Mouse (Mus musculus) midbrain, embryonic 11.5 days (tissue): ENCODE data around the gene Gm21731. TPM values are rescaled to one million over a fixed set of nuclear protein-coding genes. Genes with fewer than 3 reads are reported as not detected.
"Not testable (repeated sequence)": the region's sequence is repeated elsewhere in the genome, so short reads cannot be mapped to it uniquely, and the experiment has no call there.

Source experiments
- ATAC-seq: fragments of 200-750 bp; cut with Nextera tagmentation; 2 replicates; pipeline ENCODE4 v1.8.0; 2017; ENCODE audit warnings: moderate TSS enrichment, moderate library complexity; ENCODE audit not compliant: low FRiP score
- DNase-seq: peaks from one replicate; pipeline ENCODE4 v3.0.0; 2015; ENCODE audit warnings: low spot score; ENCODE audit errors: missing footprints
- H3K27ac ChIP-seq: fragments of 300-500 bp; sonication (generic); 2 replicates; pipeline ENCODE4 v1.5.1; 2014; ENCODE audit warnings: low read depth, low read length
- H3K27me3 ChIP-seq: fragments of 300-500 bp; sonication (generic); 2 replicates; pipeline ENCODE4 v1.6.1; 2014; ENCODE audit warnings: mild to moderate bottlenecking, low read length, moderate library complexity, mixed read lengths; ENCODE audit not compliant: control insufficient read depth, insufficient read depth
- H3K36me3 ChIP-seq: fragments of 300-500 bp; sonication (generic); 2 replicates; pipeline ENCODE4 v1.6.1; 2014; ENCODE audit warnings: mild to moderate bottlenecking, low read length, moderate library complexity, mixed read lengths; ENCODE audit not compliant: control insufficient read depth, insufficient read depth
- H3K4me1 ChIP-seq: fragments of 300-500 bp; sonication (generic); 2 replicates; pipeline ENCODE4 v1.6.1; 2014; ENCODE audit warnings: low read length; ENCODE audit not compliant: control insufficient read depth, insufficient read depth
- H3K4me2 ChIP-seq: fragments of 300-500 bp; sonication (generic); 2 replicates; pipeline ENCODE4 v1.6.1; 2014; ENCODE audit warnings: mild to moderate bottlenecking, moderate library complexity
- H3K4me3 ChIP-seq: fragments of 300-500 bp; sonication (generic); 2 replicates; pipeline ENCODE4 v1.5.1; 2014; ENCODE audit warnings: low read depth, low read length
- H3K9ac ChIP-seq: fragments of 300-500 bp; sonication (generic); 2 replicates; pipeline ENCODE4 v1.6.1; 2014; ENCODE audit warnings: low read length
- H3K9me3 ChIP-seq: fragments of 300-500 bp; sonication (generic); 2 replicates; pipeline ENCODE4 v1.6.1; 2016; ENCODE audit warnings: low read length; ENCODE audit not compliant: control insufficient read depth
- WGBS: fragments of 180-500 bp; shearing (Covaris S2); extraction: QIAGEN DNeasy Blood & Tissue Kit; methylation state at CpG from one replicate; pipeline ENCODE4 v1.1.7; 2014; 5-methylcytosine and 5-hydroxymethylcytosine counted together
- polyA plus RNA-seq: library from polyadenylated mRNA; unstranded; fragments of >200 nt; fragmentation: Nextera tagmentation; extraction: Ambion mirVana; gene quantifications from 2 replicates; pipeline ENCODE4 v1.2.1, GENCODE M21; 2014

Gene Gm21731
- not detected in 2 replicates for polyA plus RNA-seq

DNA sequence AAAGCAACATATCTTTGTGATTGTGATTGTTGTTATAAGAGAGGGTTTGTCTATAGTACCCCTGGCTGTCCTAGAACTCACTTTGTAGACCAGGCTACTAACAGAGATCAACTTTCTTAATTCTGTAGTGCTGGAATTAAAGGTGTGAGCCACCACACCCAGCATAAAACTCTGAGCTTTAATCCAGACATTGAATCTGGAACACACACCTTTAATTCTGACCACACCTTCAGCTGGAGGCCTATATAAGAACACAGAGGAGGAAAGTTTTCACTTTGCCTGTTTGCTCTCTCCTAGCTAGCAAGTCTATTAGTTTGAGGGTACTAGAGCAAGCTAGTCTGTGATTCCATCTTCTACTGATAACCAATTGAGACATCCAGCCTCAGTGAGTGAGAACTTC lies at the start of gene Gm21731:
Gene Gm21731 (plus strand): TSS at position 301 of the 400 bp plus-strand sequence.
- not testable (repeated sequence) for H3K36me3 ChIP-seq, H3K9ac ChIP-seq, H3K9me3 ChIP-seq, H3K4me2 ChIP-seq, H3K4me3 ChIP-seq, H3K27ac ChIP-seq, H3K27me3 ChIP-seq, H3K4me1 ChIP-seq, ATAC-seq, DNase-seq

DNA sequence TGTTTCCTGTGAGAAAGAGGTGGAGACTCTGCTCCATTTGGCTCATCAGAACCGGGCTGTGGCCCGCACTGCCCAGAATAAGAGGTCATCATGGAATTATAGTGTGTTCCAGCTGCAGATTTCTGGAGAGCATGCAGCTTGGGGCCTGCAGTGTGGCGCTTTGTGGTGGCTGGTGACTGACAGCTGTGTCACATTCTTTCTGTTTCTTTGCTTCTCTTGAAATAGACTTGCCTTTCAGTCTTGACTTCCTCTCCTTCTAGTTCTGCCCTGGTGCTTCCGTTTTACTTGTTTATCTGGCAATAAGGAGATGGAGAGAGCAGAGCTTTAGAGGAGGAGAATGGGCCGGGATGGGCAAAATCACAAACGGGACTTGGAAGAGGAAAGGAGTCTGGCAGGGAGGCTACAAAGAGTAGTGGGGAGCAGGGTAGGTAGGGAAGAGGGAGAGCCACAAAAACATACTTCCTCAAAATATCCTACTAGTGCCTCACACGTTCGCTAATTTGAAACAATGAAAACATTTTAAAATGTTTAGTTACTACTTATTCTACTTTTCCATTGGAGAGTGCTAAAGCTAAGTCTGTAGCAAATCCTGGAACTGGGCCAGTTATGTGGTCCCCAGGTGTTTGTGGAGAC lies 42.6 kb upstream of the Gm21731 start:
- not testable (repeated sequence) for H3K27me3 ChIP-seq, H3K9me3 ChIP-seq, H3K9ac ChIP-seq, H3K4me2 ChIP-seq, H3K4me1 ChIP-seq, DNase-seq, ATAC-seq, H3K4me3 ChIP-seq, H3K36me3 ChIP-seq, H3K27ac ChIP-seq
- WGBS, result 86% methylated on average over 7 of the region's 8 CpGs

DNA sequence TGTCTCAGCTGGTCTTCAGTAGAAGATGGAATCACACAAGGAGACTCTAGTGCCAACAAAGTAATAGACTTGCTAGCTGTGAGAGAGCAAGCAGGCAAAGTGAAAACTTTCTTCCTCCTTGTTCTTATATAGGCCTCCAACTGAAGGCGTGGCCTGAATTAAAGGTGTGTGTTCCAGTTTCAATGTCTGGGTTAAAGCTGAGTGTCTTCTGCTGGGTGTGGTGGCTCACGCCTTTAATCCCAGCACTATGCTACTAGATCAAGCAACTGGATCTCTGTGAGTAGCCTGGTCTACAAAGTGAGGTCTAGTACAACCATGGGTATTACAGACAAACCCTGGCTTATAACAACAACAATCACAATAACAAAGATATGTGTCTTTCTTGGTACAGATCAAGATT lies 23.1 kb upstream of the Gm21731 start, which contains the start of gene Gm21762:
Gene Gm21762 (minus strand): TSS at position 101 of the 400 bp plus-strand sequence.
- H3K4me1 ChIP-seq, H3K4me3 ChIP-seq, H3K27ac ChIP-seq, H3K9me3 ChIP-seq, ATAC-seq, H3K27me3 ChIP-seq, H3K4me2 ChIP-seq, H3K9ac ChIP-seq, DNase-seq, H3K36me3 ChIP-seq: not testable (repeated sequence)
- no CpG with 5 or more reads among the region's 2 CpGs for WGBS

DNA sequence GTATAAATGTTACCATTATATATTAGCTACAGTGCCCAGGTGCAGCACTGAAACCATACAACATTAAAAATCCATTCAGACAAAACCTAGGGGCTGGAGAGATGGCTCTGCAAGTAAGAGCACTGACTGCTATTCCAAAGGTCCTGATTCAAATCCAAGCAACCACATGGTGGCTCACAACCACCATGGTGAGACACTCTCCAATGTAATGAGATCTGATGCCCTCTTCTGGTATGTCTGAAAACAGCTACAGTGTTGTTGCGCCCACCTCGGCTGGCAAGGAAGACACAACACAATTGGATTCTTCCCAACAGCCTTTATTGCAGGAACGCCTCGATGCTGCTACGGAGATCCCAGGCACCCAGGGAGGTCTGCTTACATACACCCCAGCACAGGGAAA lies 18.0 kb upstream of the Gm21731 start:
- not testable (repeated sequence) for H3K27me3 ChIP-seq, H3K4me3 ChIP-seq, H3K9ac ChIP-seq, ATAC-seq, H3K27ac ChIP-seq, H3K4me1 ChIP-seq, H3K9me3 ChIP-seq, DNase-seq, H3K4me2 ChIP-seq, H3K36me3 ChIP-seq
- 84% methylated on average over 5 of the region's 5 CpGs for WGBS

DNA sequence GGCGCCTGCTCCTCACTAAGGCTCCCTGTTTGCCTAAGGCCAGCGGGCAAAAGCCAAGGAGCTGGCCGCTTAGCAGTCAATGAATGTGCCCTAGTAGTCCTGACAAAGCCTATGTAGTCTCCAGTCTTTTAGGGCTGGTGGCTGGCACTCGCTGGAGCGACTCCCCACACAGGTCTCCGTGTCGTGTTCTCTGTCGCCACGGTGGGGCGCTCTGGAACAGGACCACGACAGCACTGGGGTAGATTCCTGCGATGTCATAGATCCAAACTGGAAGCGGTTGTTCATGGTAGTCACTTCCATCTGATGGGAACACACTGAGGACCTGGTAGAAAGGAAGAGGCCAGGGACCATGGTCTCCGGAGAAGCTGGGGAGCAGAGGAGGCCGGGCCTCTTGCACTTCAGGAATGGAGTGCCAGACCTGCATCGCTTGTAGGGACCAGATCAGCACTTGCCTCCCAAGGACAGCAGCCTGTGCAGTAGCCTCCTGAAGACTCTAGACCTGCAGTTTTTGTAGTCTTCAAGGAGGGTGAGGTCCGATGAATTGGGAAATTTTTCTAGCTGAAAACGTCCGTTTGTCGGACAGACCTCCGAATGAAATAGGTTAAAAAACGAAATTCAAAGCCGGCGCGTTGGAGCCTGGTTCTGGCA lies 15.8 kb upstream of the Gm21731 start:
- ATAC-seq, result 0 out of 2 replicates have a peak, but pooled peaks have one; percentile 35

DNA sequence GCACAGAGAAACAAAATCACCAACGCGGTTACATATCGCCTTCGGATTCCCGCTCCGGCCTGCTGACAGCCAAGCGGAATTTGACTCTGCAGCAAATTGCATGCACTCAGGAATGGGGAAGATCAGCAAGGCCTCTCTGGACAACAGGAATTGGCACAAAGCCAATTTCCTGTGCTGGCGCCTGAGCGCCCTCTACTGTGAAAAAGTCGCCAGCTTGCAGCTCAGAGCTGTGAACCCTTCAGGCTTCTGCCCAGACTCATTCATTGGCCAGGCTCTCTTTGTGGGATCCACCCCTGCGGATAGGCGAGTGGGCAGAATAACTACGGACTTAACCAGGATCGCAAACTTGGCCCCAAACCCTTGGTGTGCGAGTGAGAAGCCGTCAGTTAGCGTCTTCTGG lies 7.1 kb upstream of the Gm21731 start:
- WGBS, result 94% methylated on average over 17 of the region's 17 CpGs
- H3K27me3 ChIP-seq, H3K9me3 ChIP-seq, H3K27ac ChIP-seq, H3K9ac ChIP-seq, H3K4me1 ChIP-seq, H3K36me3 ChIP-seq, H3K4me2 ChIP-seq, DNase-seq, H3K4me3 ChIP-seq: not testable (repeated sequence)
- ATAC-seq, result peak; percentile 62

More for the DNA sequence above, 15.8 kb upstream of the Gm21731 start:
- not testable (repeated sequence) for H3K9me3 ChIP-seq, H3K36me3 ChIP-seq, H3K27ac ChIP-seq, H3K4me3 ChIP-seq, H3K4me2 ChIP-seq, H3K9ac ChIP-seq, H3K27me3 ChIP-seq, DNase-seq, H3K4me1 ChIP-seq
- WGBS, result 95% methylated on average over 16 of the region's 25 CpGs

DNA sequence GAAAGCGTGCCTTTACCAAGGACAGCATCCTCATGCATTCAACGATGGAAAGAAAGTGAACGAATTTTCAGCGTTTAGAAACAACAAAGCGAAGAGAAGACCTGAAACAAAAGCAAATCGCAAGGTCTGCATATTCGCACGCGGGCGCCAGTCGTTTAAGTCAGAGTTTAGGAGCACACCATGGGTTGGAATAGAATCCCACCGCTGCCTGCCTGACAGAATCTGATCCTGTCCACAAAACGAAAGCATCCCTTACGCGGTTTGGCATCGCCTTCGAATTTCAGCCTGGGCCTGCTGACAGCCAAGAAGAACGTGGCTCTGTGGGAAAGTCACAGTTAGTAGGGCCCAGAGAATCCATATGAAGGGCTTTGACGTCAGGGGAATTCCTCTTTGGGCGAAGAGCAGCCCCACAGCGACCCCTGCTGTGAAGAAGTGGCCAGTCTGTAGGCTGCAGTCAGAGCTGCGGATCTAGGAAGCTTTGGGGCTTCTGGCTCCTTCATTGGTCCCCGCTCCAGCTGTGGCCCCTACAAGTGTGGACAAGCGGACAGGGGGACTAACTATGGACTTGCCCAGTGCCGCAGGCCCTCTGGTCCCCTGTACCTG lies 6.4 kb upstream of the Gm21731 start:
- not testable (repeated sequence) for H3K9me3 ChIP-seq, DNase-seq, H3K4me2 ChIP-seq, H3K4me3 ChIP-seq, H3K36me3 ChIP-seq, H3K27ac ChIP-seq, H3K4me1 ChIP-seq, H3K27me3 ChIP-seq, H3K9ac ChIP-seq
- 77% methylated on average over 13 of the region's 25 CpGs for WGBS
- ATAC-seq, result 0 out of 2 replicates have a peak, but pooled peaks have one; percentile 46

DNA sequence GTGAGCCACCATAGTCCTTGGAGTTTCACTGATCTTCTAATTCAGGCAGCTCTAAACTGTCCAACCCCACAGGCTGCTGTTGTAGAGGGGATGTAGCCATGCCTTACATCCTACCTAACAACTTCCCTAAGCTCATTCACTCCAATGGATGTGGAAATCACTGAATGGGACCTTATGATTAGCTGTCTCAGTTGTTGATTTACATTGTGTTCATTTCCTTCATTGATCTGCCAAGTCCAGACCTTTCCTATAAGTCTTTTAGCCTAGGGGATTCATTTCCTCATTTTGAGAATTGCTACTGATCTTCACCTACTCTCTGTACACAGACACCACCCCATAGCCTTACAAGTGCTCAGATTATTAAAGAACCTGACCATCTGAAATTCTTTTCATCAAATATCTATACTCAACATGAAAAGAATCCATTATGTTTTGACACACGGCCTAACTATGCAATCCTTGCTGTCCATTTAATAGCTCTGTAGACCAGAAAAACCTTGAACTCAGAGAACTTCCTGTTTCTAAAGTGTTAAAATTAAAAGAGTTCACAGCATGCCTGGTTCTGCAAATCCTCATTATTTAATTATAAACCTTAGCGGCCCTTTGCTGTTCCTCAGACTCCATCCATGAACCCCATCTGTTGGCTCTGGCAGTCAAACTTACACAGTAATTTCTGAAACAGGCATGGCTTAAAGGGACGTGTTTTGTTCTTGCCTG lies 12.5 kb downstream of the Gm21731 start:
- not testable (repeated sequence) for H3K27ac ChIP-seq, H3K9me3 ChIP-seq, H3K4me1 ChIP-seq, H3K4me3 ChIP-seq, ATAC-seq, H3K36me3 ChIP-seq, H3K27me3 ChIP-seq, H3K9ac ChIP-seq, DNase-seq, H3K4me2 ChIP-seq
- 86% methylated on average over 2 of the region's 3 CpGs for WGBS
